Mouse (Mus musculus) liver, adult 2 months (tissue): ENCODE data around the gene Ucn. TPM values are rescaled to one million over a fixed set of nuclear protein-coding genes. Genes with fewer than 3 reads are reported as not detected.

Experiments
- DNase-seq: peaks from one replicate; pipeline ENCODE4 v3.0.0-alpha.2; 2011; ENCODE audit warnings: low read depth, low spot score; ENCODE audit errors: extremely low read depth
- H3K27ac ChIP-seq: fragments of 200-500 bp; replicated peaks from 2 replicates; pipeline ENCODE4 v1.5.1; 2012; ENCODE audit warnings: low read depth, mild to moderate bottlenecking, control low read depth, inconsistent platforms, low read length; ENCODE audit not compliant: insufficient read depth
- H3K27me3 ChIP-seq: fragments of 200-500 bp; 2 replicates; pipeline ENCODE4 v1.6.1; 2012; ENCODE audit warnings: mild to moderate bottlenecking, moderate library complexity, low read length, inconsistent platforms; ENCODE audit not compliant: control insufficient read depth, insufficient read depth
- H3K36me3 ChIP-seq: fragments of 200-500 bp; 2 replicates; pipeline ENCODE4 v1.6.1; 2012; ENCODE audit warnings: low read length, inconsistent platforms; ENCODE audit not compliant: control insufficient read depth, insufficient read depth
- H3K4me1 ChIP-seq: fragments of 200-500 bp; 2 replicates; pipeline ENCODE4 v1.6.1; 2011; ENCODE audit warnings: low read length; ENCODE audit not compliant: control insufficient read depth, insufficient read depth
- H3K4me3 ChIP-seq: fragments of 200-500 bp; 2 replicates; pipeline ENCODE4 v1.5.1; 2011; ENCODE audit warnings: low read depth, mild to moderate bottlenecking, control low read depth, low read length, moderate library complexity; ENCODE audit not compliant: insufficient read depth
- H3K79me2 ChIP-seq: fragments of 200-500 bp; 2 replicates; pipeline ENCODE4 v1.6.1; 2012; ENCODE audit warnings: inconsistent platforms, mild to moderate bottlenecking, low read length, moderate library complexity; ENCODE audit not compliant: control insufficient read depth, insufficient read depth
- H3K9ac ChIP-seq: fragments of 200-500 bp; 2 replicates; pipeline ENCODE4 v1.6.1; 2012; ENCODE audit warnings: low read depth, mild to moderate bottlenecking, control low read depth, inconsistent platforms, low read length
- CTCF ChIP-seq: fragments of 200-500 bp; IDR thresholded peaks from 2 replicates; pipeline ENCODE4 v1.5.1; 2011; ENCODE audit warnings: low read depth, low read length, control low read depth
- POLR2A ChIP-seq: fragments of 200-500 bp; IDR thresholded peaks from 2 replicates; pipeline ENCODE4 v1.6.1; 2011; ENCODE audit warnings: low read length, control low read depth; ENCODE audit not compliant: insufficient read depth; ENCODE audit errors: extremely low read depth
- WGBS: fragments of 180-500 bp; shearing (Covaris S2); methylation state at CpG from one replicate; pipeline ENCODE4 v1.1.7; 2018; 5-methylcytosine and 5-hydroxymethylcytosine counted together
- polyA plus RNA-seq: library from polyadenylated mRNA; depleted of rRNA; stranded (reverse); fragments of >200 nt; gene quantifications from 2 replicates; pipeline ENCODE4 v1.2.3, GENCODE M21; 2012
- total RNA-seq: library from RNA; depleted of rRNA; stranded (reverse); fragments of >200 nt; gene quantifications from 2 replicates; pipeline ENCODE4 v1.2.3, GENCODE M21; 2014

Gene Ucn
- total and polyA plus RNA-seq, 2 experiments: not detected

GRCm38 (mm10) chr5:31168630-31169029, 30.0 kb upstream of the Ucn start:
- WGBS: 94% methylated on average over 4 of the region's 4 CpGs
- Histone ChIP-seq H3K79me2 (no peaks in the 10 kb centered on the region), H3K36me3 (peaks cover 84% of the 10 kb centered on the region), H3K4me1 (no peaks in the 10 kb centered on the region), H3K4me3 (no peak overlapping the region), H3K27ac (no peak overlapping the region), H3K9ac (no peak overlapping the region), H3K27me3 (no peaks in the 10 kb centered on the region)
- DNase-seq: no peak
- TF ChIP-seq POLR2A (no peak), CTCF (no peak)

DNA sequence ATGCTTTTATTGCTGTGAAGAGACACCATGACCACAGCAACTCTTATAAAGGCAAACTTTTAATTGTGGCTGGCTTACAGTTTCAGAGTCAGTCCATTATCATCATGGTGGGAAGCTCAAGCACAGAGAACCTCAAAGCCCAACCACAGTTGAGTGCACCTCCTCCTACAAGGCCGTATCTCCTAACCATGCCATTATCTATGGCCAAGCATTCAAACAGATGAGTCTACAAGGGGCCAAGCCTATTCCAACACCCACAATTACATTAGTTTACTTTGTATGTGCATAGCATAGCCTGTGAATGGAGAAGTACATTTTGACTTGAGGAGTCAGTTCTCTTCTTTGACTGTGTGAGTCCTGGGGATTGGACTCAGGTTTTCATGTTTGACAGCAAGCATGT, 26.2 kb upstream of the Ucn start:
- H3K27ac ChIP-seq: no peak overlapping the region
- no peak for TF ChIP-seq POLR2A
- 98% methylated on average over 1 of the region's 1 CpGs for WGBS
- H3K79me2 ChIP-seq: no peaks in the 10 kb centered on the region
- no peaks in the 10 kb centered on the region for H3K4me1 ChIP-seq
- H3K4me3 ChIP-seq: no peak overlapping the region
- H3K9ac ChIP-seq: no peak overlapping the region
- DNase-seq: no peak
- H3K36me3 ChIP-seq: peaks cover 74% of the 10 kb centered on the region
- H3K27me3 ChIP-seq: no peaks in the 10 kb centered on the region

- TF ChIP-seq CTCF: no peak
- no peak for TF ChIP-seq POLR2A
- Histone ChIP-seq H3K9ac (no peak overlapping the region), H3K27ac (no peak overlapping the region), H3K79me2 (no peaks in the 10 kb centered on the region), H3K4me1 (no peaks in the 10 kb centered on the region), H3K27me3 (no peaks in the 10 kb centered on the region), H3K4me3 (no peak overlapping the region), H3K36me3 (peaks cover 75% of the 10 kb centered on the region)
- no peak for DNase-seq
Measured at GRCm38 (mm10) chr5:31162462-31162861, 23.8 kb upstream of the Ucn start.

DNA sequence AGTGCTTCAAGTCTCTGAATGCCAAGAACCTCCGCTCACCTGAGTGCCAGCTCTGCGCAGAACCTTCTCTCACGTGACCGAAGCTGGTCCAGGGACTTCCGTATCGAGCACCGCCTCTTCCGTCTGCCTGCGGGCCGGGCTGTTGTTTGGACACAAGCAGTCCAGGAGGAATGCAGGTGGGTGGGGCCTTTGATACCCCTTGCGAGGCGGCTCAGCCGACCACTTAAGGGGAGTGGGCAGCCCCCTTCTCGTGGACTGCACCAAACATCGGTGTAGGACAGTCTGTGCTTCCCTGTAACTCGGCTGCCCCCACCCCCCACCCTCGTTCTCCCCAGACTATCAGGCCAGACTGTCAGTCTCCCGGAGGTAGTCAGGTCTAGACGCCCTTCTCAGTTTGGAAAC, 15.5 kb upstream of the Ucn start, which contains the start of gene Mpv17:
Gene Mpv17, minus strand, starts transcription at position 100 of the 402 bp plus-strand sequence.
- peak within 1 kb of the TSS; percentile 75 for H3K9ac ChIP-seq
- peak; percentile 87 for DNase-seq
- no peaks in the 10 kb centered on the region for H3K79me2 ChIP-seq
- peaks cover 20% of the 10 kb centered on the region for H3K36me3 ChIP-seq
- peak; percentile 48; the same call in 1 of the 2 replicates for TF ChIP-seq POLR2A
- no peak for TF ChIP-seq CTCF
- peak within 1 kb of the TSS; percentile 30; the same call in 1 of the 2 replicates for H3K27ac ChIP-seq
- H3K27me3 ChIP-seq: no peaks in the 10 kb centered on the region
- WGBS: under 1% methylated on average over 19 of the region's 19 CpGs
- H3K4me1 ChIP-seq: peaks cover 7% of the 10 kb centered on the region; the same call in 1 of the 2 replicates
- H3K4me3 ChIP-seq: peak within 1 kb of the TSS; percentile 92

DNA sequence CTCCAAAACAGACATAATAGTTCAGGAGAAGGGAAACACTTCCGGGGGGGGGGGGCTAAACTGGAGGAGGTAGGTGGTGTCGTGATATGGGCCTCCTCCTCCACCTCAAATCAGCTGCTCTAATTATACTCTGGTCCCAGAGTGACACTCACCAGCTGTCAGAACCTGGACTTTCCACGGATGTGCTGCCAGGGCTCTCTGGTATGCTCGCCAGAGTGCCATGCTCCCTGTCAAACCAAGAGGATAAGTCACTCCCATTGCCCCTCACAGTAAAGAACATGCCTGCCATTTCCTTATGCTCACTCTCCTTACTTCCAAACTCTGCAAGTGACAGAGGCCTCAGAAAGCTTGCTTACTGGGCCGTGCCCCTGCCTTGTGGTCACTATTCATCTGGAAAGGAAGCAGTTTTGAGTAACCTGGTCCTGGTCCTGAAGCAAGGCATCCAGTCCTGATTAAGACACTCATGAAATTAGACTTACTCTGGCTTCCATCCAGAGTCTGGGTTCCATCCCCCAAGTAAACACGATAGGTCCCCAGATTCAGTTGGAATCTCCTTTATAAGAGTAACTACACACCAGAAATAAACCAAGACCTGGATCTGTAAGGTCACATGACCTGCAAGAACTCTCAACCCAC, 15.0 kb upstream of the Ucn start:
- Histone ChIP-seq H3K36me3 (peaks cover 15% of the 10 kb centered on the region), H3K9ac (peak overlapping the region; percentile 35), H3K27me3 (no peaks in the 10 kb centered on the region), H3K4me1 (peaks cover 7% of the 10 kb centered on the region; the same call in 1 of the 2 replicates), H3K4me3 (peak overlapping the region; percentile 92), H3K79me2 (no peaks in the 10 kb centered on the region), H3K27ac (no peak overlapping the region)
- WGBS: 23% methylated on average over 6 of the region's 6 CpGs
- TF ChIP-seq CTCF (no peak), POLR2A (no peak)
- DNase-seq: no peak

- TF ChIP-seq CTCF: no peak
- TF ChIP-seq POLR2A: no peak
- no peak overlapping the region for H3K9ac ChIP-seq
- WGBS: 75% methylated on average over 3 of the region's 3 CpGs
Measured at GRCm38 (mm10) chr5:31151746-31152145, 13.1 kb upstream of the Ucn start.

More at GRCm38 (mm10) chr5:31151746-31152145, 13.1 kb upstream of the Ucn start:
- Histone ChIP-seq H3K4me3 (no peak overlapping the region), H3K4me1 (peaks cover 7% of the 10 kb centered on the region; the same call in 1 of the 2 replicates), H3K27me3 (no peaks in the 10 kb centered on the region), H3K79me2 (no peaks in the 10 kb centered on the region), H3K27ac (no peak overlapping the region), H3K36me3 (peaks cover under 1% of the 10 kb centered on the region; the same call in 1 of the 2 replicates)
- DNase-seq: no peak
